Mouse (Mus musculus): ENCODE measurements at regions not wholly inside any gene's neighbourhood (a gene's known extent, or its start where the extent isn't known, plus 50 kb on each side); places are given as distances from the start of the nearest gene placed in this dataset.
A peak's percentile ranks its signal among the peaks of the same experiment; 100 is the strongest.

DNA sequence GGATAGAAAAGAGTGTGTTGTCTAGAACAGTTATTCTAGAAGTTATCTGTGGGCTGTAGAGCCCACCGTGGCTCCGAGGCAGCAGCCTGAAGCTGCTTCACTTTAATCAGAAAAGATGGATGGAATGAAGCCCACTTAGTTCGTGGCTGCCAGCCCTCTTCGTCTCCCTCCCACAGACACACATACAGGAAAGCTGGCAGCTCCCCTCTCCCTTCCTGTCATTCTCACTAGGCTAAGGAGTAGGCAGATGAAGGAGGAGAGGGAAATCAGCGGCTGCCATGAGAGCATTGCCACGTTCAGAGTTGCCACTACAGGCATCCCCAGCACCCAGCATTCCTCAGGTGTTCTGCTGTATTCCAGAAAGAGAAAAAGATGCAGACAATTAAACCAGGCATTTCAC, 435.9 kb downstream of the Elavl2 start:
- no peak overlapping the region for H3K4me2 ChIP-seq (ENCODE audit: low read depth)

DNA sequence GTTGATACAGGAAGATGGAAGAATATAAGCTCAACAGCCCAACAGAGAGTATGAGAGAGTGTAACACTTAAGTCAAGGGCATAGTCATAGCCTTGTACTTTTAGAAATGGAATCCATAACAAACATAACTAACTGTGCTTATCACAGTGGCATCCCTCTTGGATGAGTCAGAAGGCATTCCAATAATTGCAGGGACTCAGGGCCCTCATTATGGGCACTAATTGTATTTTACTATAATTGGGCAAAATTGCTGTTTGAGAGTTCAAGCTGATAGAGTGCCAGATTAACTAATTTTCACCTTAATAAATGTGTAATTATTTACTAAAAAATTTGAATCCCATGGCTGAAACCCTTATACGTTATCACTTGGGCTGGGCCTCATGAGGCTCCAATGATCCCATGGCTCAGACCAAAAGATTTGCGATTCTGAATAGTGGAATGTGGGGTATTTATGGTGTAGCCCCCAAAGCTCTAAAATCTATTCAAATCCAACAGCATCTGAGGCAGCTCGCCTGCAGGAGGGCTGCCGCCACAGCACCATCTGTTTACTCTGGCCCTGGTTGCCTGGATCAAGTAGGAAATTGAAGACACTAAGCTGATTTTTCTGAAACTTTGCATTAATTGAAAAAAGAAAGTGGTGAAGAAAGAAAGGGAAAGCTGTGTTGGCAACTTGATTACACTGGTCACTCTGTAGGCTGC, 456.7 kb downstream of the Elavl2 start:
- Histone ChIP-seq H3K9me3 (ENCODE audit: control insufficient read depth, low read length) (no peaks in the 10 kb centered on the region), H3K4me2 (ENCODE audit: low read depth) (no peak overlapping the region), H3K9ac (ENCODE audit: low read length) (no peak overlapping the region), H3K4me3 (ENCODE audit: low read depth, low read length) (no peak overlapping the region), H3K4me1 (ENCODE audit: control insufficient read depth, insufficient read depth, low read length) (no peaks in the 10 kb centered on the region), H3K27me3 (ENCODE audit: control insufficient read depth, insufficient read depth, low read length) (no peaks in the 10 kb centered on the region), H3K27ac (ENCODE audit: low read depth, low read length) (no peak overlapping the region), H3K36me3 (ENCODE audit: control insufficient read depth, insufficient read depth, low read length) (no peaks in the 10 kb centered on the region)
- ATAC-seq (ENCODE audit: insufficient read depth, low FRiP score, low TSS enrichment) = no peak
- DNase-seq (ENCODE audit: low spot score) = no peak
- WGBS = 50% methylated on average over 4 of the region's 4 CpGs

More for the DNA sequence above, 435.9 kb downstream of the Elavl2 start:
- no peak for ATAC-seq (ENCODE audit: insufficient read depth, low FRiP score, low TSS enrichment)
- Histone ChIP-seq H3K4me3 (ENCODE audit: low read depth, low read length) (no peak overlapping the region), H3K27me3 (ENCODE audit: control insufficient read depth, insufficient read depth, low read length) (no peaks in the 10 kb centered on the region), H3K27ac (ENCODE audit: low read depth, low read length) (no peak overlapping the region), H3K9me3 (ENCODE audit: control insufficient read depth, low read length) (no peaks in the 10 kb centered on the region), H3K4me1 (ENCODE audit: control insufficient read depth, insufficient read depth, low read length) (no peaks in the 10 kb centered on the region), H3K9ac (ENCODE audit: low read length) (no peak overlapping the region), H3K36me3 (ENCODE audit: control insufficient read depth, insufficient read depth, low read length) (no peaks in the 10 kb centered on the region)
- WGBS = 75% methylated on average over 6 of the region's 6 CpGs
- no peak for DNase-seq (ENCODE audit: low spot score)

DNA sequence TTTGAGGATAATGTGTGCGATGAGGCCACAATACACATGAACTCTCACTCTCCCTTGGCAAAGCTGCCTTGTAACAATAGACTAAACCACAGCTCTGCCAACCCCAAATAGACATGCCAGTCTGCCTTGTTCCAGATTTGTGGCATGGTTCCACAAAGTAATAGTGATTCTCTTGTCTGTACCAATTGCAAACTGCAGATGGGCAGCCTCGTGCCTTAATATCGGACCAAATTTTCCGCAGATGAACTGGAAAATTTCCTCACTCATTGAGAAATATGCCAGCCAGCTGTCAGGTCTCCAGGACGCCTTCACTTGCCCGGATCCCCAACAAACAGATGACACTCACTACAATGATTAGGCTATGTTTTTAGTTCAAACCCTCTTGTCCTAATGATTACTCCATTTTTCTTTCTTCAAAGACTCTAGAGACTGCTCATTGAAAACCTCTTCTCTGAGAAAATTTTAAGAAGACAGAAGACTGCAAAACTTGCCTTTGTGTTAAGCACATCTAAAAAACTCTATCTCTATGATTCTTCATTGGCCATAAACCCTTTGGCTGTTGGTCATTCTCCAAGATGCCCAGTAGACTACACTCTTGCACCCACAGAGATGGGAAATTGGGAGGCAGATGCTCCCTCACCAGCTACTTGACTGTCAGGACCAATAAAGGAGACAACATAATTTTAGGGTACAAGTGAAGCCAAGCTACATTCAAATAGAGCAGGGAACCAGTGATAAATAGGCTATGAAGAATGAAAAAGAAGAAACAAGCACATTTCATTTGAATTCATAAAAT, 483.1 kb downstream of the Elavl2 start:
- Histone ChIP-seq H3K9ac (ENCODE audit: low read length) (no peak overlapping the region), H3K4me1 (ENCODE audit: control insufficient read depth, insufficient read depth, low read length) (no peaks in the 10 kb centered on the region), H3K4me3 (ENCODE audit: low read depth, low read length) (no peak overlapping the region), H3K4me2 (ENCODE audit: low read depth) (no peak overlapping the region), H3K9me3 (ENCODE audit: control insufficient read depth, low read length) (no peaks in the 10 kb centered on the region), H3K36me3 (ENCODE audit: control insufficient read depth, insufficient read depth, low read length) (no peaks in the 10 kb centered on the region), H3K27ac (ENCODE audit: low read depth, low read length) (no peak overlapping the region), H3K27me3 (ENCODE audit: control insufficient read depth, insufficient read depth, low read length) (no peaks in the 10 kb centered on the region)
- ATAC-seq (ENCODE audit: insufficient read depth, low FRiP score, low TSS enrichment) (no peak), DNase-seq (ENCODE audit: low spot score) (no peak)
- 93% methylated on average over 6 of the region's 6 CpGs for WGBS

DNA sequence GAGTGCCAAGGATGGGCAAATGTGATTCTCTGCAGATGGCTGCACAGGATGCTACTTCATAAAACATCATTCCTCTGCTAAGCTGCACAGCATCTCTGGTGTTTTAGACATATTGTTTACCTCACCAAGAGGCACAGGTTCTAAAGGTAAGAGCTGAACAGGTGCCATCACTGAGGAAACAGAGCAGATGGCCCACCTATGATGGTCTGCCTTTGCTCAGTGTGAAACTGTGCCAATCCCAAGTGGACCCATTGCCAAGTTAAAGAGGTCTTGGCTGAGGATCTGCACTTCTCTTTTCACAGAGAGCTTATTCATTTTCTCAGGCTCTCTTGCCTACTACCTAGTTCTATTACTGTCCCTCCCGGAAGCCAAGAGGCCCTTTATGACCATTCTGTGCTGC, 494.3 kb downstream of the Elavl2 start:
- Histone ChIP-seq H3K9me3 (ENCODE audit: control insufficient read depth, low read length) (no peaks in the 10 kb centered on the region), H3K9ac (ENCODE audit: low read length) (no peak overlapping the region), H3K36me3 (ENCODE audit: control insufficient read depth, insufficient read depth, low read length) (no peaks in the 10 kb centered on the region), H3K27ac (ENCODE audit: low read depth, low read length) (no peak overlapping the region), H3K4me3 (ENCODE audit: low read depth, low read length) (no peak overlapping the region), H3K4me1 (ENCODE audit: control insufficient read depth, insufficient read depth, low read length) (no peaks in the 10 kb centered on the region), H3K27me3 (ENCODE audit: control insufficient read depth, insufficient read depth, low read length) (no peaks in the 10 kb centered on the region), H3K4me2 (ENCODE audit: low read depth) (no peak overlapping the region)
- no peak for ATAC-seq (ENCODE audit: insufficient read depth, low FRiP score, low TSS enrichment)
- 92% methylated on average over 1 of the region's 1 CpGs for WGBS
- no peak for DNase-seq (ENCODE audit: low spot score)

DNA sequence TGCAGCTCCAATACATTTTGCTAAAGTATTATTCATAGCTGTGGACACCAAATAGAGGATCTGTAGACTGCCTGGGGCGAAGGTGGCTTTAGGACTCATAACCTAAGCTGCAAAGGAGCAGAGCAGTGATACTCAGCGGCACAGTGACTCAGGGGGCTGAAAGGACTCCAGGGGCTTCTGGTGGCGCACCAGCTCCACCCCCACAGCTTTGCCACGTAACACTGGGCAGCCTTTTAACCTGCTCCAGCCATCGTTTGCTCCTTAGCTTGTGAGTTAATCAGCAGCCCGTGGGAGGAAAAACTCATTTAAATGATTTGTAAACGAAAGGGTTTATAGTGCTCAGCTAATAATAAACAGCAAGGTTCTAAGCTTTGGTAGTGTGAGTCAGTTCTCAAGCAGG, 532.4 kb downstream of the Elavl2 start:
- H3K27me3 ChIP-seq (ENCODE audit: control insufficient read depth, insufficient read depth, low read length) = no peaks in the 10 kb centered on the region
- H3K4me3 ChIP-seq (ENCODE audit: low read depth, low read length) = no peak overlapping the region
- WGBS = 38% methylated on average over 7 of the region's 7 CpGs
- no peak overlapping the region for H3K27ac ChIP-seq (ENCODE audit: low read depth, low read length)
- H3K9ac ChIP-seq (ENCODE audit: low read length) = no peak overlapping the region
- DNase-seq (ENCODE audit: low spot score) = no peak
- no peaks in the 10 kb centered on the region for H3K36me3 ChIP-seq (ENCODE audit: control insufficient read depth, insufficient read depth, low read length)
- H3K4me1 ChIP-seq (ENCODE audit: control insufficient read depth, insufficient read depth, low read length) = no peaks in the 10 kb centered on the region
- ATAC-seq (ENCODE audit: insufficient read depth, low FRiP score, low TSS enrichment) = no peak
- H3K9me3 ChIP-seq (ENCODE audit: control insufficient read depth, low read length) = no peaks in the 10 kb centered on the region
- H3K4me2 ChIP-seq (ENCODE audit: low read depth) = no peak overlapping the region

DNA sequence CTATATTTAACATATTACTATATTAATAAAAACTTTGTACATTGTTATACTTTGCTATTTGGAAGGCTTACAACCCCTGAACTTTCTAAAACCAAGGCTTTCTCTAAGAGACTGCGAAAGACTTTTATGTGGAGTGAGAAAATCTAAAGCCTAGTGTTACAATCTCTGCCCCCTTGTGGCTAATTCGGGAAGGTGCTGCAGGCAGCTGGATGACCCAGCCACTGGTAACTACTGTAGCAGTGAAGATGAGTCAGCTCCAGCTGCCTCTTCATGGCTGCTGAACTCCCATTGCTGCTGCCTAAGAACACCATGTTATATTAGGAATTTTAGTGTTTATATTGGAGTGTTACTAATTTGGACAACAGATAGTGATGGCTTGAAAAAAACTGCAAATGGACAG, 539.7 kb downstream of the Elavl2 start:
- no peak overlapping the region for H3K27ac ChIP-seq (ENCODE audit: low read depth, low read length)
- 47% methylated on average over 2 of the region's 2 CpGs for WGBS
- H3K27me3 ChIP-seq (ENCODE audit: control insufficient read depth, insufficient read depth, low read length) = no peaks in the 10 kb centered on the region
- ATAC-seq (ENCODE audit: insufficient read depth, low FRiP score, low TSS enrichment) (peak; percentile 59; the same call in 1 of the 2 replicates), DNase-seq (ENCODE audit: low spot score) (peak; percentile 56)
- no peaks in the 10 kb centered on the region for H3K36me3 ChIP-seq (ENCODE audit: control insufficient read depth, insufficient read depth, low read length)
- H3K4me2 ChIP-seq (ENCODE audit: low read depth) = no peak overlapping the region
- no peaks in the 10 kb centered on the region for H3K9me3 ChIP-seq (ENCODE audit: control insufficient read depth, low read length)
- H3K4me1 ChIP-seq (ENCODE audit: control insufficient read depth, insufficient read depth, low read length) = no peaks in the 10 kb centered on the region
- H3K4me3 ChIP-seq (ENCODE audit: low read depth, low read length) = no peak overlapping the region
- H3K9ac ChIP-seq (ENCODE audit: low read length) = no peak overlapping the region

DNA sequence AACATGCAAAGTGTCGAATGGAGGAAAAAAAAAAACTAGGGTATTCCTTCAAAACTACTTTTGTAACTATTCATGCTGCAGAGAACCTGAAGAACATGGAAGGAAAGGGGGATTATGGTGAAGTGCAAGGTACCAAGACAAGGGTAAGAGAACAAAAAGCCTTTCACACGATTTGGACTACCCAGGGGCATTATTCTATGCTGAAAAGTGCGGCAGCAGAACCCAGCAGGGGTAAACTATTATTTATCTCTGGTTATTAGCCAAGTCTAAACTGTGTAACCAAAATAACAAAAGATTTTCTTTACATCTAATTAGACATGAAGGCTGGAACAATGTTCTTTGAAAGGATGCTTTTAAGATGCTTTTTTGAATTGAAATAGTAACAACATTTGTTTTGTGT, 560.8 kb downstream of the Elavl2 start:
- H3K4me1 ChIP-seq (ENCODE audit: control insufficient read depth, insufficient read depth, low read length) = no peaks in the 10 kb centered on the region
- no peak overlapping the region for H3K27ac ChIP-seq (ENCODE audit: low read depth, low read length)
- peak; percentile 61; the same call in 1 of the 2 replicates for ATAC-seq (ENCODE audit: insufficient read depth, low FRiP score, low TSS enrichment)
- DNase-seq (ENCODE audit: low spot score) = no peak
- 45% methylated on average over 3 of the region's 3 CpGs for WGBS
- H3K27me3 ChIP-seq (ENCODE audit: control insufficient read depth, insufficient read depth, low read length) = no peaks in the 10 kb centered on the region
- H3K4me2 ChIP-seq (ENCODE audit: low read depth) = no peak overlapping the region
- no peaks in the 10 kb centered on the region for H3K9me3 ChIP-seq (ENCODE audit: control insufficient read depth, low read length)
- no peaks in the 10 kb centered on the region for H3K36me3 ChIP-seq (ENCODE audit: control insufficient read depth, insufficient read depth, low read length)
- H3K4me3 ChIP-seq (ENCODE audit: low read depth, low read length) = no peak overlapping the region
- H3K9ac ChIP-seq (ENCODE audit: low read length) = no peak overlapping the region

DNA sequence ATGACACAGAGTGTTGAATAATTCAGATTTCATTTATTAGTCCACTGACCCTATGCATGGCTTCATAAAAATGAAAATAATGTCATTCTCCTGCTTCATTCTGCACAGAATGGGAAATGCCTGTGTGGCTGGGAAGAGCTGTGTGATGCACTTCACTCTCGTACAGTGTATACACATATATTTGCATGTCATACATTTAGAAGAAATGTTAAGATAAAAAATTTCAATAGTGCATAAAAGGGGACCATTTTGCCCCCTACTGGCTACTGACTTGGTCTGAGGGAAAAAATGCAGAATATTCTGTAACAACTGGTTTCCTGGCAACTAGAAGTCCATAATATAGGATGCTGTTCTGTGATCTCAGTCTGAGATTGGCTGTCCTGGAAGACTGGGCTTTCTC, 580.5 kb downstream of the Zfp352 start:
- DNase-seq (ENCODE audit: low spot score) = no peak
- WGBS = 80% methylated on average over 1 of the region's 1 CpGs
- H3K27ac ChIP-seq (ENCODE audit: low read depth, low read length) = no peak overlapping the region
- no peak for ATAC-seq (ENCODE audit: insufficient read depth, low FRiP score, low TSS enrichment)
- H3K9ac ChIP-seq (ENCODE audit: low read length) = no peak overlapping the region
- no peaks in the 10 kb centered on the region for H3K4me1 ChIP-seq (ENCODE audit: control insufficient read depth, insufficient read depth, low read length)
- no peaks in the 10 kb centered on the region for H3K36me3 ChIP-seq (ENCODE audit: control insufficient read depth, insufficient read depth, low read length)
- H3K4me2 ChIP-seq (ENCODE audit: low read depth) = no peak overlapping the region
- H3K9me3 ChIP-seq (ENCODE audit: control insufficient read depth, low read length) = no peaks in the 10 kb centered on the region
- H3K27me3 ChIP-seq (ENCODE audit: control insufficient read depth, insufficient read depth, low read length) = no peaks in the 10 kb centered on the region
- H3K4me3 ChIP-seq (ENCODE audit: low read depth, low read length) = no peak overlapping the region

DNA sequence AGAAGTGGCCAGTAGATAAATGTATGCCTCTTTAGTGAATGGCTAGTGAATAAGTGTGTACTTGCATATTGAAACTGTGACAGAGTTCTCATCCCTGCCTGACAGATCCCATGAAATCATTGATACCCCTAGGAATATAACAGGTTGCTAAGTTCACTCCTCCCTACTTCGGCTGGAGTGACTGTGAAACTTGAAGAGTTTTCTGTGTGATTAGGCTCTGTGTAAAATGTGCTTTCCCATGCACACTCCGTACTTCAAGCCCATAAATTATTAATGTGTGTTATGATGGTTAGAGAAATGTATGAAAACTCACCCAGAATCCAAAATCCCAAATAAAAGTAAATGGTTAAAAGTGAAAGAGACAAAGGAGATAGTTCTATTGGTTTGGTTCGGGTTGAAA, 580.0 kb downstream of the Zfp352 start:
- Histone ChIP-seq H3K4me3 (ENCODE audit: low read depth, low read length) (no peak overlapping the region), H3K9me3 (ENCODE audit: control insufficient read depth, low read length) (no peaks in the 10 kb centered on the region), H3K9ac (ENCODE audit: low read length) (no peak overlapping the region), H3K4me1 (ENCODE audit: control insufficient read depth, insufficient read depth, low read length) (no peaks in the 10 kb centered on the region), H3K27me3 (ENCODE audit: control insufficient read depth, insufficient read depth, low read length) (no peaks in the 10 kb centered on the region), H3K4me2 (ENCODE audit: low read depth) (no peak overlapping the region), H3K27ac (ENCODE audit: low read depth, low read length) (no peak overlapping the region), H3K36me3 (ENCODE audit: control insufficient read depth, insufficient read depth, low read length) (no peaks in the 10 kb centered on the region)
- WGBS = 85% methylated on average over 3 of the region's 3 CpGs
- ATAC-seq (ENCODE audit: insufficient read depth, low FRiP score, low TSS enrichment) = no peak
- no peak for DNase-seq (ENCODE audit: low spot score)
